Mouse (Mus musculus) thymus, postnatal 36 days (tissue): ENCODE results near the gene Mapk8ip3.
"Not testable (repeated sequence)": the region's sequence is repeated elsewhere in the genome, so short reads cannot be mapped to it uniquely, and the experiment has no call there.

Experiments
- DNase-seq, 2 experiments: peaks; one replicate each; pipeline ENCODE4 v3.0.0; 2022; ENCODE audit warnings: mixed read lengths in 2 of 2

The Mapk8ip3 gene

GRCm38 (mm10) chr17:24936259-24937237, at the start of gene Mapk8ip3:
Mapk8ip3 (minus strand) TSS chr17:24936977.
- DNase-seq = peak; percentile 95

DNA sequence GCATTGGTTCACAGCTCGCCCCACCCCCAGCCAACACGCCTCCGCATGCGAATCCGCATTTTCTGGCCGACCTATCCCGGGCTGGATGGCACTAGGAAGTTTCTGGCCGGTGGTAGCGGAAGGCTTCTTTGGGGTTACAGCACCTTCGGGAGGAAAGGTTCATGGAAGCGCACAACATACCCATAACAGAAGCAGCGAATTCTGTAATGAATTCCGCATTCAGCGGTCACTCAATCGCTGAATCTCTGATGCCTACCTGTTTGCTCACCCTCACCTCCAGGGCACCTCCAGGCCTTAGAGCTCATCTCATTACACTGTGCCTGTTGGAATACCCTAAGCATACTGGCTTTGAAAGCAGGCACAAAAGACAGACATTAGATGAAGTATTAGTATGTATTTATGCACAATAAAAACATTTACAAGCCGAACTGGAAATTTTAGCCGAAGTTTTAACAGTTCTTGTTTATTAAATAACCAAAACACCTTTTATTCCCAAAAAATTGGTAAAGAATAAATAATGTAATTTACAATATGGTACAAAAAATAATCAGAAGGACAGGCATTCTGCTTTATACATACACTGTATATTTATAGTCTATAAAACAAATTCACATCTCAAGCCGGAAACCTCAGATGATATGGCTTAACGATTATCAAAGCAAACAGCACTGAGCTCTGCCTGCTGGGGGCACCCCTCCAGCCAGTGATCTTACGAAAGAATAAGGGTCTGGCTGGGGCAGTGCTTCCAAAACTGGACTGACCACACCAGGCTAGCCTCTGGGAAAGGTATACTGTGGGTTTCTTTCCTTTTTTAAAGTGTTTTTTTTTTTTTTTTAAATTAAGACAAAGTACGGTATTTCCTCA, 24.3 kb upstream of the Mapk8ip3 start:
- DNase-seq = no peak

DNA sequence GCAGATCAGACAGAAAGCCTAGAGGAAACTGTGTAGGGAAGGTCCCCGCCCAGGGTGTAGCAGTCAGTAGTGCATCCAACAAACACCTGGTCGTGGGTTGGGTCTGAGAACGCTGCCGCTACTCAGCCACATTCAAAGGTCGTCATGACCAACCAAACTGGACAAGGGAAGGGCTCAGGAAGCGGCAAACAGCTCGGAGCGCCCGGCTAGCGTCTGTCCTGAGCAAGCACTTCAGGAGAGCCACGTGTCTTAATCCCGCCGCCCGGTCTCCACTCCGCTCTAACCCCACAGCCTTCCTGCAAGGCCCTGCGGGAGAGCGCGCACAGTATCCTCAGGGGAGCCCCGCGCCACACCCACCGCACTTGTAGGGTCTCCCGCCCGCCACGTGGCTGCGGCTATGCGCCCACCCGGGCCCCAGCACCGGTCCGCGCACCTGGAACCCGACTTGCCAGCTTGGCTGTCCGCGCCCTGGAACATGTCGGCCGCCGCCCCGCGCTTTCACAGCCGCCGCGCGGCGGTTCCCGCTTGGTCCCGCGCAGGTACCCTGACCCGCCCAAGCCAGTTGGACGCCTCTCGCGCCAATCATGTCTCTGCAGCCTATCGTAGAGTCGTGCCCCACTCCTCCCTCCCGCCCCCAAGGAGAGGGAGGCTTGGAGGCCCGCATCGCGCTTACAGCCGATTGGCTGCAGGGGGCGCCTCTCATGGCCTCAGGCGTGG, 23.5 kb upstream of the Mapk8ip3 start, which contains the start of gene Jpt2:
Gene Jpt2 (minus strand): TSS at position 555 of the 717 bp plus-strand sequence.
- DNase-seq = peak; percentile 97

GRCm38 (mm10) chr17:24959371-24959770, 22.6 kb upstream of the Mapk8ip3 start:
- no peak for DNase-seq

DNA sequence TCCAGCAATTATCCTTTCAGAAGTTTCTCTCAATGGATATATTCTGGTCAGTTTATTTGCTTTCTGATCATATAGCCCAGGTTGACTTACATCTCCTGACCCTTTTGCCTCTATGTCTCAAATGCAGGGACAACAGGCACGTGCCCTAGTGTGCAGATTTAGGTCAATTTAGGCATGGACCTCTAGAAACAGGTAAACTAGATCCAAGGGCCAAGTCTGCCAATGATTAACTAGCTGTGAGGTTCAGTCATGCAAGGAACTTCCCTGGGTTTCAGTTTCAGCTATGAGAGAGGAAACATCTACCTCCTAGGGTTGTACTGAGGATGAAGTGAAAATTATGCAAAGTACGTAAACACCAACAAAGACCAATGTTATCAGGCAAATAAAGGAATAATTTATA, 16.5 kb upstream of the Mapk8ip3 start:
- no peak for DNase-seq

DNA sequence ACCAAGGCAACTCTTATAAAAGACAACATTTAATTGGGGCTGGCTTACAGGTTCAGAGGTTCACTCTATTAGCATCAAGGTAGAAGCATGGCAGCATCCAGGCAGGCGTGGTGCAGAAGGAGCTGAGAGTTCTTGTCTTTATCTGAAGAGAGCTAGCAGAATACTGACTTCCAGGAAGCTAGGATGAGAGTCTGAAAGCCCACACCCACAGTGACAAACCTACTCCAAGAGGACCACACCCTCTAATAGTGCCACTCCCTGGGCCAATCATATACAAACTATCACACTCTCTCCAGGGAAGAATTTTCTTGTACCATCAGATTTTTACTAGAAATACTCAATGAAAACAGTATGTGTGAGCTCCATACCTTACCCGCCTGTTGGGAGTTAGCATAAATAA, 13.9 kb upstream of the Mapk8ip3 start:
- no peak for DNase-seq

- no peak for DNase-seq
Measured at GRCm38 (mm10) chr17:24948204-24948603, 11.4 kb upstream of the Mapk8ip3 start.

GRCm38 (mm10) chr17:24943589-24943988, 6.8 kb upstream of the Mapk8ip3 start:
- not testable (repeated sequence) for DNase-seq

- no peak for DNase-seq
Measured at GRCm38 (mm10) chr17:24943036-24943435, 6.3 kb upstream of the Mapk8ip3 start.

GRCm38 (mm10) chr17:24942453-24942852, 5.7 kb upstream of the Mapk8ip3 start:
- DNase-seq = peak; percentile 40 to 46

- DNase-seq = no peak
Measured at GRCm38 (mm10) chr17:24937266-24937665, 489 bp upstream of the Mapk8ip3 start.

DNA sequence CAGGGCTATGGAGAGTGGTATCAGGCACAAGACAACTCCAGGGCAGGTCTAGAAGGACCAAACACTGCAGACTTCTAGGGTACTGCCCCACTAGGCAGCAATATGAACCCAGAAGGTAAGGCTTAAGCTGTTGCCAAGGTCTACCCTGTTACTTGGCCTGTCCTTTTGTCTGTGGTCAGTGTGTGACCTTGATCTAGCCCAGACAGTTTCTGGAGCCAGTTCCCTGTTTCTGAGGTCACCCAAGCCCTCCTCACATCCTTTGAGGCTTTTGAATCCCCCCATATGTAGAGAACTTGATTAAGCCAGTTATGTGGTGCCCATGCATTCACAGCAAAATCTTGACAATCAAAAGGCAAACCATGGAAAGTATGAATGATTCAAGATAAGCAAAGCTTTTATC, 1.1 kb downstream of the Mapk8ip3 start:
- no peak for DNase-seq

- DNase-seq = no peak
Measured at GRCm38 (mm10) chr17:24934926-24935325, 1.9 kb downstream of the Mapk8ip3 start.

DNA sequence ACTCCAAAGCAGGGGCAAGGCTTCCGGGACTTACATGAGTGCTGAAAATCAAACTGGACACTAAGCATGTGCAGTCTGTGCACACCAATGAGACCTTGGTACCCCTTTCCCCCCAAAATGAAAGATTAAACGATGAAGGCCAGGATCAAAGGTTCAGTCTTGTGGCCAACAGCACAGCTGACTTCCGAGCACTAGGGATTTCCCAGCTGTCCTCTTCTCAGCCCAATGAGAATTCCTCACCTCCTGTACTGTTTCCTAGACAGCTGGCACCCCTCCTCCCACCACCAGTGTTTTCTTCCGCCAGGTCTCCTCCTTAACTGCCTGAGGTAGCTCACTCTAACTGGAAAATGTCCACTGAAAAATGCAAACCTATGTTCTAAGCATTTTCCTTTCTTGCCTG, 3.6 kb downstream of the Mapk8ip3 start:
- no peak for DNase-seq

DNA sequence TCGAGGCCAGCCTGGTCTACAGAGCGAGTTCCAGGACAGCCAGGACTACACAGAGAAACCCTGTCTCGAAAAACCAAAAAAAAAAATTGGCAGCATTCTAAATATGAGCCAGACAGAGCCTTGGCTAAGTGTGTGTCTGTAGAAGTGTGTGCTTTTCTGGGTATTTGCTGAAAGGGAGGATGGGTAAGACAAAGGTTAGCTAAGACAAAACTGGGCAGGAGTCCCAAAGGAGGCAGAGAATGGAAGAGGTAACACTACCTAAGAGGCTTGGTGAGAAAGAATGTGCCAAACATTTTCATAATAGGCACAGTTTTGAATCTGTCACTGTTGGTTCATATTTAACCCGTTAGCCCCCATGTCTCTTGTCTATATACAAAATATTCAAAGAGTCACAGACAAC, 4.3 kb downstream of the Mapk8ip3 start:
- no peak for DNase-seq

DNA sequence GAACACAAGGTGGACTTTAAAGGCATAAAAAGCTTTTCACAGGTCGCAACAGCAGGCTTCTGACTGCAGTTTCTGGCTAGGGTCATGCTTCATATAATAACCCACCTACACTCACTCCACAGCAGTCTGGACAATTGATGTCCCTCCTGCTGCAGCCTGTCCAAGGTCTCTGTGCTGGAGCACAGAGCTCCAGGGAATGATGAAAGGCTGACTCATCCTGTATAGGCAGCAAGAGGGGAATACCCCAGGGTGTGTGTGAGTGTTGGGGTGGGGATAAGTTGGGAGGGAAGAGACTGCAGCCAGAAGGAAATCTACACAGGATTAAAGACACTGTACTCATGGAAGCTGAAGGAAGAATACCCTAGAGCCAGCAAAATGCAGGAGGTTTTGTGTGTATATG, 7.3 kb downstream of the Mapk8ip3 start:
- no peak for DNase-seq

DNA sequence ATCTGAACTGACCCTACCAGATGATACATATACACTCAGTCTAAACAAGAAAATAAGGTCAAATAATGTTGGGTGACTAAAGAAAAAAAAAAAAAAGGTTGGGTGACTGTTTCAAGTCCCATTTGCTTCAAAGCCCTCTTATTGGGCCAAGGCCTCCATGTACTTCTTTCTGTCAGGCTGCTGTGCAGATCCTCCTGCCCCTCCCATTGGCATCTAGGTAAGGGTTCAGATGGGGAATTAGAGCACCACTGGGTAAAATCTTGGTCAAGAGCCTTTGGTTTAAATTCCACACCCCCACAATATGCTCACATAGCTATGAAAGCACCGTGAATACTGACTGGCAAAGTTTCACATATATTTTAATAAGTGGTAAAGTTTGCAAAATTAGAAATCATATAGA, 13.5 kb downstream of the Mapk8ip3 start:
- DNase-seq = no peak

DNA sequence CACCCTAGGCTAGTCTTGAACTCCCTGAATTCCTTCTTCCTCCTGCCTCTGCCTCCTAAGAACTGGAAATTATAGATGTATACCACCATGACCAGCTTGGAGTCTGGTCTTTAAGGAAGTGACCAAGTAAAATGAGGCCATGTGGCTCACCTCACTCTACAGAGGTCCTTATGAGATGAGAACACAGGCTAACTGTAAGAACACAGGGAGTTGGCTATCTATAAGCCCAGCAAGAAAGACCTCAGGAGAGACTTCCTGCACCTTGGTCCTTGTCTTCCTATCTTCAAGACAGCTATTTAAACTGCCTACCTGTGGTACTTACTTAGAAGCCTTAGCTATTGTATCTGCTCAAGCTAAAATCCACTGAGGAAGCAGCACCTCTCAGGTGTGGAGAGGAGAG, 22.8 kb downstream of the Mapk8ip3 start:
- DNase-seq = no peak

DNA sequence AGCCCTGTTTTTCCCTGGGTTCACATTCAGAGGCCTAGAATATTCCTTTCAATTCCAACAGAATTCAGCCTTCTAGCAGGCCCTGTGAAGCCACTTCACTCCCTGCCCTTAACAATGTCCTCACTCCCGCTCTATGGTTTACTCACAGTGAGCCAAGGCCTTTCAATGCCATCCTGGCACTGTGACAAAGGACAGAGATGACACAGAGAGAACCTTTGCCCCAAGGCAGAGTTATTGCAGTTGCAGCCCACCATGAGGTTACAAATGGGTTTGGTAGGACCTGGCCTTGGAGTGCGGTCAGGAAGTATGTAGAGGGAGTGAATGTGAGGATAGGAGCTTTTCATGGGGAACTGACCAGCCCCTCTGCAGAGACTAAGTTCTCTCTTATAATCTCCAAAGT, 29.2 kb downstream of the Mapk8ip3 start:
- no peak for DNase-seq

GRCm38 (mm10) chr17:24903767-24904166, 33.0 kb downstream of the Mapk8ip3 start:
- DNase-seq = no peak

GRCm38 (mm10) chr17:24902671-24903474, 33.9 kb downstream of the Mapk8ip3 start:
- peak in 1 of 2 experiments; percentile 39 for DNase-seq

- no peak for DNase-seq
Measured at GRCm38 (mm10) chr17:24902124-24902523, 34.7 kb downstream of the Mapk8ip3 start.
